Mouse (Mus musculus) ES-Bruce4 (cell line): ENCODE results near the gene Tpk1. TPM values are rescaled to one million over a fixed set of nuclear protein-coding genes. Genes with fewer than 3 reads are reported as not detected.

ENCODE experiments used
- H3K27ac ChIP-seq: 2 replicates; pipeline ENCODE4 v1.5.1; 2012; ENCODE audit warnings: low read length, inconsistent platforms; ENCODE audit not compliant: insufficient read depth
- H3K27me3 ChIP-seq: 2 replicates; pipeline ENCODE4 v1.6.1; 2012; ENCODE audit warnings: mild to moderate bottlenecking, low read length, inconsistent platforms; ENCODE audit not compliant: control insufficient read depth, poor library complexity, insufficient read depth, severe bottlenecking
- H3K36me3 ChIP-seq: 2 replicates; pipeline ENCODE4 v1.6.1; 2012; ENCODE audit warnings: inconsistent platforms, mild to moderate bottlenecking, low read length, moderate library complexity; ENCODE audit not compliant: control insufficient read depth, poor library complexity, insufficient read depth, severe bottlenecking
- H3K4me1 ChIP-seq: one replicate; pipeline ENCODE4 v1.8.1; 2011; ENCODE audit warnings: low read length; ENCODE audit not compliant: control insufficient read depth, insufficient read depth
- H3K4me3 ChIP-seq: 2 replicates; pipeline ENCODE4 v1.5.1; 2011; ENCODE audit warnings: low read depth, mild to moderate bottlenecking, low read length
- H3K9ac ChIP-seq: 2 replicates; pipeline ENCODE4 v1.6.1; 2012; ENCODE audit warnings: low read depth, mild to moderate bottlenecking, inconsistent platforms; ENCODE audit not compliant: poor library complexity, severe bottlenecking
- H3K9me3 ChIP-seq: replicated peaks from 2 replicates; pipeline ENCODE4 v1.6.1; 2012; ENCODE audit warnings: mild to moderate bottlenecking, low read length, inconsistent platforms; ENCODE audit not compliant: control insufficient read depth, poor library complexity, insufficient read depth, severe bottlenecking
- CTCF ChIP-seq: IDR thresholded peaks from one replicate; pipeline ENCODE4 v1.8.1; 2011; ENCODE audit warnings: low read depth, low read length
- EP300 ChIP-seq: IDR thresholded peaks from 2 replicates; pipeline ENCODE4 v1.6.1; 2011; ENCODE audit warnings: low read depth, low read length; ENCODE audit not compliant: insufficient read depth
- POLR2A ChIP-seq: IDR thresholded peaks from one replicate; pipeline ENCODE4 v1.8.1; 2011; ENCODE audit warnings: low read length; ENCODE audit not compliant: insufficient read depth
- polyA plus RNA-seq: library from polyadenylated mRNA; stranded (reverse); fragments of >200 nt; gene quantifications from 2 replicates; pipeline ENCODE4 v1.2.4, GENCODE M21; 2011; ENCODE audit warnings: low read depth; ENCODE audit not compliant: missing spikeins, insufficient read depth, insufficient read length

The Tpk1 gene
- polyA plus RNA-seq, 1 experiment = 7.5 TPM

GRCm38 (mm10) chr6:43678689-43679212, 12.7 kb upstream of the Tpk1 start:
- Histone ChIP-seq H3K27me3 (no peaks in the 10 kb centered on the region), H3K27ac (no peak overlapping the region), H3K4me3 (no peak overlapping the region), H3K9me3 (no peaks in the 10 kb centered on the region), H3K36me3 (no peaks in the 10 kb centered on the region), H3K9ac (no peak overlapping the region), H3K4me1 (no peaks in the 10 kb centered on the region)
- TF ChIP-seq EP300 (no peak), POLR2A (no peak), CTCF (no peak)

- Histone ChIP-seq H3K27ac (no peak overlapping the region), H3K4me1 (no peaks in the 10 kb centered on the region), H3K4me3 (no peak overlapping the region), H3K9me3 (no peaks in the 10 kb centered on the region), H3K9ac (no peak overlapping the region), H3K27me3 (no peaks in the 10 kb centered on the region), H3K36me3 (no peaks in the 10 kb centered on the region)
- TF ChIP-seq POLR2A = no peak
- no peak for TF ChIP-seq CTCF
- TF ChIP-seq EP300 = no peak
Observed at GRCm38 (mm10) chr6:43677566-43677965, 11.5 kb upstream of the Tpk1 start.

GRCm38 (mm10) chr6:43676139-43676538, 10.1 kb upstream of the Tpk1 start:
- Histone ChIP-seq H3K9me3 (no peaks in the 10 kb centered on the region), H3K27me3 (no peaks in the 10 kb centered on the region), H3K4me1 (no peaks in the 10 kb centered on the region), H3K9ac (no peak overlapping the region), H3K4me3 (no peak overlapping the region), H3K27ac (no peak overlapping the region), H3K36me3 (no peaks in the 10 kb centered on the region)
- TF ChIP-seq CTCF (no peak), EP300 (no peak), POLR2A (no peak)

- no peak overlapping the region for H3K9ac ChIP-seq
- H3K9me3 ChIP-seq = no peaks in the 10 kb centered on the region
- no peaks in the 10 kb centered on the region for H3K4me1 ChIP-seq
- H3K27ac ChIP-seq = no peak overlapping the region
- H3K4me3 ChIP-seq = no peak overlapping the region
- no peaks in the 10 kb centered on the region for H3K36me3 ChIP-seq
- no peaks in the 10 kb centered on the region for H3K27me3 ChIP-seq
- no peak for TF ChIP-seq EP300
- TF ChIP-seq POLR2A = no peak
- no peak for TF ChIP-seq CTCF
Observed at GRCm38 (mm10) chr6:43674986-43675760, 9.1 kb upstream of the Tpk1 start.

GRCm38 (mm10) chr6:43670939-43671338, 4.9 kb upstream of the Tpk1 start:
- Histone ChIP-seq H3K4me3 (no peak overlapping the region), H3K9me3 (no peaks in the 10 kb centered on the region), H3K4me1 (no peaks in the 10 kb centered on the region), H3K36me3 (no peaks in the 10 kb centered on the region), H3K27me3 (no peaks in the 10 kb centered on the region), H3K27ac (no peak overlapping the region), H3K9ac (no peak overlapping the region)
- TF ChIP-seq CTCF = no peak
- no peak for TF ChIP-seq POLR2A
- TF ChIP-seq EP300 = no peak

DNA sequence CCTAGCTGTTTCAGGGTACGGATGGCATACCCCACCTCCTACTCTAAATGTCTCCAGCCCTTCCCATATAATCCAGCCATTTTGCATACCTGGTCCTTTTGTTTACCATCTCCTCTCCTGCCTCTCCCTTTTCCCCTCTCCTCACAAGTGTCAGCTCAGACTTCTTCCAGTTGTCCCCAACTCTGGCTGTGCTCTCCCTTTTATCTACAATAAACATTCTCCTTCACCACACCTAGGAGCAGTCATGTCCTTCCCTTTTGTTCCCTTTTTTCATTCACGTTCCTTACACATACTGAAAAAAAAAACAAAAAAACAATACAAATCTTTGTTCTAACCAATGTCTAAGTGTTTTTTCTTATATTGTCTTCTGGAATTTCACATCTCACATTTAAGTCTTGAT, 1.6 kb upstream of the Tpk1 start:
- H3K9ac ChIP-seq = no peak overlapping the region
- no peaks in the 10 kb centered on the region for H3K27me3 ChIP-seq
- H3K9me3 ChIP-seq = no peaks in the 10 kb centered on the region
- H3K4me3 ChIP-seq = no peak overlapping the region
- no peak overlapping the region for H3K27ac ChIP-seq
- no peaks in the 10 kb centered on the region for H3K36me3 ChIP-seq
- TF ChIP-seq CTCF (no peak), EP300 (no peak), POLR2A (no peak)
- H3K4me1 ChIP-seq = no peaks in the 10 kb centered on the region
